Mouse (Mus musculus): ENCODE measurements at regions not wholly inside any gene's neighbourhood (a gene's known extent, or its start where the extent isn't known, plus 50 kb on each side); places are given as distances from the start of the nearest gene placed in this dataset.
"Not testable (repeated sequence)": the region's sequence is repeated elsewhere in the genome, so short reads cannot be mapped to it uniquely, and the experiment has no call there.

DNA sequence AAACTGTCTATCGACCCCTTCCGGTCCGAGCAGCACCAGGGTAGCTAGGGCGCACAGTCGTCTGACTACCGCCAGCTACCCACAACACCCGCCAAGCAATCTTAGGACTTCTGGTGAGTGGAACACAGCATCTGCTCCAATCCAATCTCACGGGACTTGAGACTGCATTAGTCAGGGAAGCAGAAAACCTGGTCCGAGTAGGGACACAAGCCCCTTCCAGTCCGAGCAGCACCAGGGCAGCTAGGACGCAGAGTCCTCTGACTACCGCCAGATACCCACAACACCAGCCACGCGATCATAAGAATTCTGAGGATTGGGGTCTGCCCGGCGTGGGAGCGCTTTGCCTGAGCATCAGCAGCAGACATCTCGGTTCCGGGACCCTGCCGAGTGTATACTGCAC is 79.6 kb downstream of the Gm10715 start:
- DNase-seq = not testable (repeated sequence)

DNA sequence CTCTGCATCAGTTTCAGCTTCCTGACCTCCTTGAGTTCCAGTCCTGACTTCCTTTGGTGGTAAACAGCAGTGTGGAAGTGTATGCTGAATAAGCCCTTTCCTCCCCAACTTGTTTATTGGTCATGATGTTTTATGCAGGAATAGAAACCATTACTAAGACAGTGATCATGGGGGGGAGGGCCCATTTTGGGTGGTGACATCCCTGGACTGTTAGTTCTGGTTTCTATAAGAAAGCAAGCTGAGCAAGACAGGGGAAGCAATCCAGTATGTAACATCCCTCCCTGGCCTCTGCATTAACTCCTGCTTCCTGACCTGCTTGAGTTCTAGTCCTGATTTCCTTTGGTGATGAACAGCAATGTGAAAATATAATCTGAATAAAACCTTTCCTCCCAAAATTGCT is 124.5 kb downstream of the Gm10715 start:
- no peak for DNase-seq

DNA sequence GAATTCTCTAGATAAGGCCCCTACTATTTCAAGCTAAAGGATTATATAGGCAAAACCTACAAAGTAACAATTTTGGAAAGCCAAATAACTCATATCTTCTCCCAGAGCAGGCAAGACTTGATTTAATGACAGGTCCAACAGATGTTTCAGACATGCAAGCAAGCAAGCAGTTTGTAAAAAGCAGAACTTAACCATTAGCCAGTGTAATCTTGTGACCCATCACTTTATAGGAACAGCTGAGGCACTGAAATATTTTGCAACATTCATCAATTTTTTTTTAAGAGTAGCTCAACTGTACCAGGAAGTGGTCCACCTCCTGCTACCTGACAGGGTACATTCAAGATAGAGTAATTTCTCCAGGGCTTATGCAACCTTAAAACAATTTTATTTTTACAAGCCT is 147.7 kb downstream of the Gm10715 start:
- DNase-seq = no peak

DNA sequence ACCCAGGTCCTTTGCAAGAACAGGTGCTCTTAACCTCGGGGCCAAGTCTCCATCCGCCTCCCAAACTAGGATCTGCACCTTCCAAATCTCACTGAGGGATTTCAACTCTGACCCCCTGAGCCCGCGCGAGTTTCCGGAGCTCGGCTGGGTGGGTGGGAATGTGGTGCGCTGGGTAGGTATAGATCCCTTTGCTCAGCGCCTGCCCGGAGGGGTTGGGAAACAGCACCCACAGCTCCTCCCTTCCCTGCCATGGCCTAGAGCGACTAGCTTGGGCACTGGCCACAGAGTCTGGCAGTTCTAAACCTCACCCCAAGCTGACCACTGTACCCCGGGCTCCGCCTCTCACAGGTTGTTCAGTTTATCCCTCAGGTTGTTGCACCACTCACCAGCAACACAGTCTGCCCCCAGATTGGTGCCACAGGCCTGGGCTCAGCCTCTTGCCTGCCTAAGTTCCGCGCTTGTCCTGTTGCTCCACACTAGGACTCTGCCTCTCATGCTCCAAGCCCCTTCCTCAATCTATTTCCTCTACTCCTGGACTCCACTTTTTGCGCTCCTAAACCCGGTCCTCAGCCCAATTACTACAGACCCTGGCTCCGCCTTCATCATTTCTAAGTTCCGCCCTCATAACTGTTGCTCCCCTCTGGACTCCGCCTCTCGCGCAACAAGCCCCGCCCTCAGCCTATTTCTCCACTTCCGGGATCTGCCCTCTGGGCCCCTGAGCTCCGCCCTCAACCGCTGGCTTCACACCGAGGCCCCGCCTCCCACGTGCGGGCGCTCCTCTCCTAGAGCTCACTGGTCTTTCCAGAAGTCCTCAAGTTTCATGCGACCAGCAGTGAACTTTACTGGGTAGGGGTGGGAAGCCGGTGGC is 135.6 kb upstream of the Alkbh8 start:
- DNase-seq = no peak

DNA sequence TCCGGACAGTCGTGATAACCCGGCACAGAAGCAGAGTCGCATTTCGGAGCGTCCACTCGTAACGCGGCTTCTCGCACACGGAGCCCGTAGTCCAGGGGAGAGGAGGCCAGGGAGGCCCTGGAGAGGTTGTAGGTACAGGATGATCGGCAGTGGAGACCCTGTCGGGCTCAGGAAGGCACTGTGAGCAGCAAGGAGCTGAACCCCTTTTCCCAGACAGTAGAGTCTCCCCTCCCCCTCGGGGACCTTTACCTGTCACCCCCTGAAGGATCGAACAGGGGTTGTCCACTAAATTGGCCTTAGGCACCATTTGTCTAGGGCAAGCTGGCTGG is 135.0 kb upstream of the Alkbh8 start:
- DNase-seq = not testable (repeated sequence)

DNA sequence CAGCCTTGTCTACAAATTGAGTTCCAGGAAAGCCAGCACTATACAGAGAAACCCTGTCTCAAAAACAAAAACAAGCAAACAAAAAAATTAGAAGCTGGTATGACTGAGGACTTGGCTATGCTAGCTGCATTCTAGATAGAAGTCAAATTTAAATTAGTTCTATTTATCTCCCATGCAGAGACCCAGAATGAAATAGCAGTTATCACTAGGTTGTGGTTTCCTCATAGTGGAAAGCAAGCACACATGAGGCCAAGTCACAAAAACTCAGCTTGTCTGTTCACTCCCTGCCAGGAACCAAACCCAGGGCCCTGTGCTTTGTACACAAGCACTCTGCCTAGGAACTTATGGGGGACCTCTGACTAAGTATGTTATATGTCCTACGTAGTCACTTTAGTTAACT is 126.8 kb upstream of the Alkbh8 start:
- DNase-seq = not testable (repeated sequence)

DNA sequence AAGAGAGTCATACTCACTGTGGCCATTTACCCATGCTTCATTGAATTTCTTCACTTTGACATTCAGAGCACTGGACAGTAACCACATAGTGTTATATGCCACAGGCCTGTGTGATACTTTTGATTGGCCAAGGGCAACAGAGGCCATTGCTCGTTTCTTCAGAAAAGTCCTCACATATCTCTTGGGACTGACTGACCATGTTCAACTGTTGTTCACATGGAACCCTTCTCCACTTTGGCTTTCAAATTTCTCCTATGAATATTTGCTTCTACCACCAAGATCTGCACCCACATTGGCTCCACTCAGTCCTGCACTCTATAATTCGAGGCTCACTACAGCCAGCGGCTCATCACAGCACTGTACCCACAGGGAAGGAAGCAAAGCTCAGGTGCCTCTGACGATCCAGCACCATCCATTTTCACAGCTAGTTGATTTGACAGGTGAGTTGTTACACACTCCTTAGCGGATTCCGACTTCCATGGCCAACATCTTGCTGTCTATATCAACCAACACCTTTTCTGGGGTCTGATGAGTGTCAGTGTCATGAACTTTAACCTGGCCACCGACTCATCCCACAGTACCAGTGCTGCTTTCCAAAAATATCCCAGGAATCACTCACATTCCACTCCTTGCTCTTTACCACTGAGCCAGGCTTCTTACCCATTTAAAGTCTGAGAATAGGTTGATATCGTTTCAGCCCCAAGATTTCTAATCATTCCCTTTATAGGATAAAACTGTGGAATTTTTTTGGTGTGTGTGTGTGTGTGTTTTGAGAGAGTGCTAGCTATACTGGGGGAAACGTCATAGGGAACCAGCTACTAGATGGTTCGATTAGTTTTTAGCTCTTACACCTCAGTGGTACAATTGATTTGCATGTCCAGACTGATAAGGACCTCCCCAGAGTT is 76.3 kb upstream of the Alkbh8 start:
- DNase-seq = peak; percentile 83

DNA sequence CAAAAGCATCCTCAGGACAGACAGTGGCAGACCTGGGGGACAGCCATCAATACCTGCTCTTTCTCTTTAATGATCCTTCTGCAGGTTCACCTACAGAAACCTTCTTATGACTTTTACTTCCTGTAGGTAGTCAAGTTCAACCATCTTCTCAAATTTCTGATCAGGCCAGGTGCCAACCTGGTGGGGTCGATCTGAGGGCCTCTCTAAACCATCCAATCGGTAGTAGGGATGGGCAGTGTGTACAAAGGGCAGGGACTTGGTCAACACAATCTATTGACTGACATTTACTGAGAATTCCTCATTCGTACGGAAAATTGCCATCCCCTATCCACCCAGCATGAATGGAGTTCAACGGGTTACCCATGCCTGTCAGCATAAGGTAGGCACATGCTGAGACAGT is 74.8 kb upstream of the Alkbh8 start:
- no peak for DNase-seq

DNA sequence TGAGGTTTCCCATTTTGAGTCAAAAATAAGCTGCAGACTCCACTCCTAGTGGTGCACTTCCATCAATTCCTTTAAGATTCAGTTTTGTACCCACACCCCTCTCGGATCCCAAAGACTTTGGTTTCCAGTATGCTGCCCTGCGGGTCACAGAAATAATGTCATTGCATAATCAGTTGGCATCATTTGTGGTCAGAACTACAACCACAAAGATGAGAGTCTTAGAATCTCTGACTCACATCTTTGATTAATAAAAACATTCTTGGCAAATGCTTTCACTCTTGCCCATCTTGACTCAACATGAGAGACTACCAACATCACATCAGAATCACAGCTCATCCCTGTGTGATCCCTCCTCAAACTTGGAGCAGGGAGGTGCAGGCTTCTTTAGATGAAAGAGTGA is 74.1 kb upstream of the Alkbh8 start:
- no peak for DNase-seq

DNA sequence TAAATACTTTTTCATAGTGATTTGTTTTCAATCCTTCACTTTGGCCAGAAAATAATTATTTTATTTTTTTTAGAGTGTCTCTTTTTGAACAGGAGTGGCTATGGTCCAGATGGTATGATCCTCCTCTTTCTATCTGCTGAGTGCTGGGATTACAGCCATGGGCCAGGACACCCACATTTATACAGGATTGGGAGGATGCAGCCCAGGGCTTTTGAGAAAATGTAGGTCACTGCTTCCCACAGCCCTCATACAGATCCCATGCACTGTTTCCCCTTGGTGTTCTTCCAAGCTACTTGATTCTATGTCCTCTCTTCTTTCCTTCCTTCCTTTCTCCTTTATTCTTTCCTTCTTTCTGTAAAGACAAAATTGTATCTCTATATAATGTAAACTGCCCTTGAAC is 70.5 kb upstream of the Alkbh8 start:
- DNase-seq = no peak

DNA sequence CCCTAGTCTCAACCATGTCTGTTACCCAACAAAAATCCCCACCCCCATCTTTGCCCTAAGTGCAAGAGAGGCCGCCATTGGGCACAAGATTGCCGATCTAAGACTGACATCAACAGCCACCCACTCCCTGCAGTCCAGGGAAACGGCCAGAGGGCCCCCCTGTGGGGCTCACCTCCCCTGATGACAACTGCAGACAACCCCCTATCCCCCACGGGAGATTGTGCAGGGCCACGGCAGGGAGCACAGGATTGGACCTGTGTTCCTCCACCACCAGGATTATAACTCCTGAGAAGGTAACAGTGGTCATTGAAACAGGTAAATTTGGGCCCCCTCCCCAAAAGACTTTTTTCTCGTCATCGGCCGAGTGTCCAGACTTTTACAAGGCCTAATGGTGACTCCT is 54.4 kb upstream of the Alkbh8 start:
- DNase-seq = not testable (repeated sequence)

DNA sequence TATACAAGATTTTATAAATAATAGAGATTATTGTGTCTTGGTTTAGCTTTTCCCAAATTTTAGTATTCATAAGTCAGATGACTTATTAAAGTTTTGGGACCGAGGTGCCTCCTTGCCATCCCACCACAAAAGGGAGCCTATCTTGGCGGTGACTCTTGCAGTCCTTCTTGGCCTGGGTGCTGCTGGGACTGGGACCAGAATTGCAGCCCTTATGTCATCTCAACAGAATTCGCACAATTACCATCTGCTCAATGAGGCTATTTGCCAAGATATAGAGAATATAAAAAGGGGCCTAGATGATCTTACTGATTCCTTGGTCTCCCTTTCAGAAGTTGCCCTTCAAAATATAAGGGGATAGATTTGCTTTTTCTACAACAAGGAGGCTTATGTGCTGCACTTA is 53.0 kb upstream of the Alkbh8 start:
- not testable (repeated sequence) for DNase-seq

DNA sequence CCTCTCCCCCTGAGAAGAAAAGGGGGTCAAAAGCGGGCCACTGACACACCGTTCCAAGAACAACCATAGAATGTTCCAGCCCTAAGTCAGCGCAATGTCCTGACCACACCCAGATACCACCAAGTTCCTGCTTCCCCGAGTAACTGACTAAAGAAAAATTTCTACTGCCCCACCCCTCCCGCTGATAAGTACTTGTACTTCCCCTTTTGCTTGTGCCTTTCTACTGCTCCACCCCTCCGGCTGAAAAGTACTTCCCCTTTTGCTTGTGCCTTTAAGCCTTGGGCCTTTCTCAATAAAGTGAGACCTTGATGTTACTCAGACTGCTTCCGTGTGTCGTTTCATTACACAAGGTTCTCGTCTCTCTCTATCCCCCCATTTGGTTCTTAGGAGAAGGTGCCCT is 51.6 kb upstream of the Alkbh8 start:
- DNase-seq = not testable (repeated sequence)

Measured in right cerebral cortex, postnatal 4 days (tissue).